Mouse (Mus musculus) right cerebral cortex, adult 18-20 months (tissue): ENCODE measurements around the gene Spaar.

Experiments used
- DNase-seq: peaks from one replicate; pipeline ENCODE4 v3.0.0; 2022; ENCODE audit warnings: mixed read lengths

The Spaar gene

DNA sequence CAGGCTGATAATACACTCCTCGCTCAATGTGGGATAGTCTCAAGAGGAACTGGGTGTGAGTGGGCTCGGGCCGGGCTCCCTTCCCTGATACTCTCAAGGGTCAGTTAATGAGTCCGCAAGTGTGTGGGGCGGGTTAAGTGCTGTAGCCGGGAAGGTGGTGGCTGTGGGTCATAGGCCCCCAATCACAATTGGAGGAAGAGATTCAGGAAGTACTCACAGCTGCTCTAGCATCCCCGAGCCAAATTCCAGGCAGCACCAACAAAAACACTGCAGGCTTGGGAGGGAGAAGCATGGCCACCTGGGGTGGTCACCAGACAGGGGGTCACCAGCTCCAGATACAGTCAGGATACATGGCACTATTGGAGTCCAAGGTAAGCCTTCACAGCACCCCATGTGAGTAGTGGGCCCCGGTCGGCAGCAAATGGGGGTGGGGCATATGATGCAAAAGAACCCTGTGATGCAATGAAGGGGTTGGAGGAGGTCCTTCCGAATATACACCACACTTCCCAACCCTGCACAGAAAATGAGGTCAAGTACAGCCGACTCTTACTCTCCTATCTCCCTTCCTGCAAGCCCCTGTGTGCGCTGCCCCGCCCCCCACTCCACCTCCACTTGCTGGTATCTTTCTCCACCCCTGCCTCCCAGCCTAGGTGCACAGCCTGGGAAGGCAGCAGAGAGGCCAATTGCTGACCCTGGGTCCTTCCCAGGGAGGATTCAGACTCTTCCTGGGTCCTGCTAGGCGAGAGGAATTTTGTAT lies at the start of gene Spaar:
TSS of gene Spaar (plus strand) at position 241 of the 757 bp plus-strand sequence.
- DNase-seq = no peak

DNA sequence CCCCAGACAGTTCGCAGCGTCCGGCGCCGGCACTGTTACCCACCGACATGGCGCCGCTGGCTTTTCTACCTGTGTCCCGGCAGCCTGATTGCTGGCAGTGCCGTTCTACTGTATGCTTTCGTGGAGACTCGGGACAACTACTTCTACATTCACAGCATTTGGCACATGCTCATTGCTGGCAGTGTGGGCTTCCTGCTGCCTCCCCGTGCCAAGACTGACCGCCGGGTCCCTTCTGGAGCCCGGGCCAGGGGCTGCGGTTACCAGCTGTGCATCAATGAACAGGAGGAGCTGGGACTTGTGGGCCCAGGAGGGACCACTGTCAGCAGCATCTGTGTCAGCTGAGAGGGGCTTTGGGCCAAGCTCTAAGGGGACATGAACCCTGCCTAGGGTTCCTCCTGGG lies 39.8 kb upstream of the Spaar start:
- no peak for DNase-seq

DNA sequence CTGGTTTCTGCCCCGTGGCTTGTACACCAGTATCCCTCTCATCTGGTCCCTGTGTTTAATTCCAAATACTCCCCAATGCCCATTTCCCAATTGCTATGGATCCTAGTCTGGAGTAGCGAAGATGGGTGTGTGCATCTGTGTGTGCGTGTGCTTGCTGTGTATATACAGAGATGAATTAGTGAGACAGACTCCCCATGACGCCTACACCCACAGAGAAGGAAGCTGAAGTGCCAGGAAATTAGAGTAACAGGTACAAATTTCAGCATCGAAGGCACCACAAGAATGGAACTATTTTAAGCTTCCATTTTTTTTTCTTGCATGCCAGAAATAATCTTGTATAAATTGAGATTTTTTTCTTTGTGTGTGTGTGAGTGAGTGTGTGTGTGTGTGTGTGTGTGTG lies 38.8 kb upstream of the Spaar start:
- DNase-seq = peak; percentile 27

DNA sequence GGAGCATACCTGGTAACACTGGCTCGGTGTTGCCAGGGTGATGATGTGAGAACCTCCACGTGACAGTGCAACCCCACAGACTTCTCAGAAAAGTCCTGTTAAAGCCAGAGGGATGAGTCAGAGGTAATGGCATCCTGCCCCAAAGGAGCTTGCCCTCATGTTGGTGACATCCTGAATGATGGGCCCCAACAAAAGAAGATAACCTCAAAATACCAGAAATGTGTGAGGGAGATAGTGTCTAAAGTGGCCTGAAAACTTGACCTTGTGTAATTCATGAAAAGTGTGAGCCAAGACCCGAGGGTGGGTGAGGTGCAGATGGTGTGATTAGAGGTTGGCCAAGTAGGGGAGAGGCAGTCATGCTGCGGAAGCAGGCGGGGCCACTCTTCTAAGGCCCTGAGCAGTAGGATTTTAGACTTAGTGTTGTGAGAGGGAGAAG lies 36.0 kb upstream of the Spaar start:
- DNase-seq = no peak

DNA sequence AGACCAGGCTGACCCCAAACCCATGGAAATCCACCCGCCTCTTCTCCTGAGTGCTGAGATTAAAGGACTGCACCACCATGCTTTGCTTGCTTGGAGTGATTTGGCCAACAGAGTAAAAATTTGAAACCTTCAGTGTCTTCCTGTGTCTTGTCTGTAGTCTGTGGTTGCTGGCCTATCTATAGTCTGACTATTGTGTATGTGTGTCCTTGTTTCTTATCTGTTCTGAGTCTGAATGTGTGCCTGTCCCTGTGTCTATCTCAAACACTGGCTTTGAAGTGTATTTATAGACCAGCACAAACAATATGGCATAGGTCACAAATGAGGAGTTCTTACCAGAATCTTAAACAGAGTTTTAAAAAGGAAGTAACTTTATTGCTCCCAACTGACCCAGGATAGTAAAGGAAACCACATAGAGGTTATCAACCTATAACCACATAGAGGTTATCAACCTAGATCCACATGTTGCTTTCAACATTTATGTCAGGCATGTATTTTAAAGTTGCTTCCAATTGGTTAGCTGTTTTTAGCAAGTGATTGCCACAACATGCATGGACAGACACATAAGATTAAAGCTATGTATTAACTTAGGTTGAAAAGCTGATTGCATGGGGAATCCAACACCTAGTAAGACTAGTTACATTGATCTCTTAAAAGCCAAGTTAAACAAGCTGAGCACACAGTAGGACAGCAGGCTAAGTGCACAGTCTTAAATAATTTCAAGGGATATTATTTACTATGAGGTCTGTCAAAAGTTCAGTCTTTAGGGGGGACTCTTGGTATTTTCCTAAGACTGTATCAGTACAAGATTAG lies 35.2 kb upstream of the Spaar start:
- DNase-seq = no peak

DNA sequence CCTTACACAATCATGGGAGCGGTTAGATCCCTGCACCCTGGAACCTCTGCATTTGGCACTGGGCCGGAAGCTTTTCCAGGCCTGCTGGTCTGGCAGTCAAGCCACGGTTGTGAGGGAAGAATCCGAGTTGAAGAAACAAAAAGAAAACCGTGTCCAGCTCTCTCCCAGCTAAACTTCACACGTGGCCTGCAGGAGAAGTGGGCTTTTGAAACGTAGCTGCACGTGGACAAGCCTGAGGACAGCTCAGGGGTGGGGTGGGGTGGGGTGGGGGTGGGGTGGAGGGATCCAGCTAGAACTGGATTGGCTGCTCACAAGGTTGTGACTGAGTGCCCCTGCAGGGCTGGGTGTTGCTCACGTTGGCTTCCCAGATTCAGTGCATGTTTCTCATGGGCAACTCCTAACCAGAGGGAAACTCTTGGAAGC lies 34.6 kb upstream of the Spaar start:
- no peak for DNase-seq

DNA sequence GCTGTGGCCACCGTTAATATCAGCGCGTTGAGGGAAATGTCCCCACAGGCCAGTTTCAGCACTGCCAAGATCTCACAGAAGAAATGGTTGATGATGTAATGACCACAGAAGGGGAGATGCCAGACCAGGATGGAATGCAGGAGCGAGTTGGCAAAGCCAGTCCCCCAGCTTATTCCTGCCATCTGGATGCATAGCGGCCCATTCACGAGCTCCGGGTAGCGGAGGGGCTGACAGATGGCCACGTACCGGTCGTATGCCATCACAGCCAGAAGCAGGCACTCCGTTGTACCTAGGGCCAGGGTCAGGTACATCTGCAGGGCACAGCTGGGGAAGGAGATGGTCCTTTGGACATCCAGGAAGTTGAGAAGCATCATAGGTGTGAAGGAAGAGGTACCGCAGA lies 33.3 kb upstream of the Spaar start:
- DNase-seq = no peak

DNA sequence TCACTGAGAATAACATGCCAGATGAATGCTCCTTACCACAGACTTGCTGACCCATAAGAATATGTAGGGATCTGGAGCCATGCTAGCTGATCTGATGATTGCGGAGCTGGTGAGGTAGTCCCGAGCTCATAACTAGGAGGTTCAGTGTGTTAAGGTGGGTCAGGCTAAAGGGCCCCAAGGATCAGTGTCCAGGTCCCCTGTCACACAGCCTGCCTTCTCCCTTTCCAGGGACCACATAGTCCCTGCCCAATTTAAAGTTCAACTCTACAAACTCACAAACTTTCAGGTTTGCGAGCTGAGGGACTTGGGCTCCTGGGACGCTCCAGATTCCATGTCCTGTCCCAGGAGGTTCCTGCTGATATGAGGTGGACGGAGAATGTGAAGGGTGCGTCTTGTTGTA lies 29.1 kb upstream of the Spaar start, which contains the start of gene Olfr70:
TSS of gene Olfr70 (minus strand) at position 101 of the 400 bp plus-strand sequence.
- no peak for DNase-seq

DNA sequence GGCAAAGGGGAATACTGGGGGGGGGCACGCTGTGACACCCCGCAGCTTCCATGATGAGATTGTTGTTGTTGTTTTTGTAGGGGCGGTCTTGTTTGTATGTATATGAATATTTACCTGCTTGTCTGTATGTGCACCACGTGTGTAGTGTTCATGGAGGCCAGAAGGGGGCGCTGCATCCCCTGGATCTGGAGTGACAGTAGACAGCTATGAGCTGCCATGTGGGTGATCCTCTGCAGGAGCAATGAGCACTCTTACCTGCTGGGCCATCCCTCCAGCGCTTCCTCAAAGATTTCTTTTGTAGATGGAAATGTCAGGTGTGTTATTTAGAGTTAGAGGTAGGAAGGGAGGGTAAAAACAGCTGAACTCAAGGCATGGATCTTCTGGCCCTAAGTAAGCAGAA lies 26.4 kb upstream of the Spaar start:
- DNase-seq = no peak

DNA sequence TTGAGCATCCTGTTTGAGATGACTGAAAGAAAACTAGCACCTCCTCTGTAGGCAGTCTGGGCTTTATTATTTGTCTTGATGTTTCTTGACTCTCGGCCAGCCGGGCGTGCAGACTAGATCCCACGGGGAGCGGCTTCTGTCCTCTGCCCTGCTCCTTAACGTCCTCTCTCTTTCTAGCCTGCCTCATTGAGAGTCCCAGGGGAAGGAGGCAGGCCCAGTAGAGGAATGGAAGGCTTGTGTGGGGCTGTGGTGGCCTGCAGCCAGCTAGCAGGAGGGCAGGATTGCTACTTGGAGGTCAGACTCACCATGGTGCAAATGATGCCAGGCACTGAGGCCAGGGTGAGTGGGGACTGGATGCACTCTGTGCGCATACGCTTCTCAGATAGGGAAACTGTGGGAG lies 26.0 kb upstream of the Spaar start:
- no peak for DNase-seq

DNA sequence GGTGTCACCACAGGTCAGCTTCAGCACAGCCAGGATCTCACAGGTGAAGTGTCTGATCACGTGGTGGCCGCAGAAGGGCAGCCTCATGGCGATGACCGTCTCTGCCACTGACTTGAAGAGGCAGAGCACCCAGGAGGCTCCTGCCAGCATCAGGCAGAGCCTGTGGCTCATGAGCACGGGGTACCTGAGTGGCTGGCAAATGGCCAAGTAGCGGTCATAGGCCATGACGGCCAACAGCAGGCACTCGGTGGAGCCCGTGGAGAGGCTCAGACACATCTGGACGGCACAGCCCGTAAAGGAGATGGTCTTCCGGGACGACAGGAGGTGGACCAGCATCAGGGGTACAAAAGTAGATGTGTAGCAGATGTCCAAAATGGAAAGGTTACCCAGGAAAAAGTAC lies 23.8 kb upstream of the Spaar start:
- no peak for DNase-seq

DNA sequence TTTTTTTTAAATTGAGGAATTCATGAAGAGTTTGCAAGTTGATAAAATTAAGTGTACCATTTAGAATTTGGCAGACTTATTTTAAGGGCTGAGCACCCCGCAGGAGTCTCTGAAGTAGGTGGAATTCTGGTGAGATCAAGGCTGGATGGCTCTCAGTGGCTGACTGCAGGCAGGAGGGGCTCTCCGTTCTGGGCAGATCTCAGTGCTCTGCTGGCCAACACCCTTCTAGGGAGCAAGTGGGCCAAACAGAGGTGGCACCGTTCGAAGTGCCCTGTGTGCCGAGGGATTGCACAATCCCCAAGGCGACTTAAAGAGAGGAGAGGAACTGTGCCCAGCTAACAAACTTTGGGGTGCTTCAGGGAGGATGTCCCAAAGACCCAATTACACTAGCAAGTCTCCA lies 20.0 kb upstream of the Spaar start, which contains the start of gene Olfr71:
TSS of gene Olfr71 (minus strand) at position 387 of the 400 bp plus-strand sequence.
- no peak for DNase-seq

DNA sequence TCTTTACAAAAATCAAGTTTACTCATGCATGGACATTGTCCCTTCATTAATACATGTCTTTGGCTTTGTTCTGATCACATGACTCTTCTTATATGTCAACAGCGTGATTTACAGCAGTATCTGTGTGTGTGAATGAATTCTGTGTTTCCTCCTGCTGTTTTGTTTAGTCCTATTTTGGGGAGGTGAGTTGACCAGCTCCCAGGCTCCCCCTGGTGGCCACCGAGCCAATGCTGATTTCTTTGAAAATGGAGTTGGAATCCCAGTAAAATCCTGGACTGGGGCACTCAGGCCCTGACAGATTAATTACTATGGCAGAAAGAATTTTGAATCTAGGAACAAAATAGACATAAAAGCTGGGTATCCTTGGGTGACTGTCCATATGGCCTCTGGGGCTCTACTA lies 18.0 kb upstream of the Spaar start:
- DNase-seq = peak; percentile 76

DNA sequence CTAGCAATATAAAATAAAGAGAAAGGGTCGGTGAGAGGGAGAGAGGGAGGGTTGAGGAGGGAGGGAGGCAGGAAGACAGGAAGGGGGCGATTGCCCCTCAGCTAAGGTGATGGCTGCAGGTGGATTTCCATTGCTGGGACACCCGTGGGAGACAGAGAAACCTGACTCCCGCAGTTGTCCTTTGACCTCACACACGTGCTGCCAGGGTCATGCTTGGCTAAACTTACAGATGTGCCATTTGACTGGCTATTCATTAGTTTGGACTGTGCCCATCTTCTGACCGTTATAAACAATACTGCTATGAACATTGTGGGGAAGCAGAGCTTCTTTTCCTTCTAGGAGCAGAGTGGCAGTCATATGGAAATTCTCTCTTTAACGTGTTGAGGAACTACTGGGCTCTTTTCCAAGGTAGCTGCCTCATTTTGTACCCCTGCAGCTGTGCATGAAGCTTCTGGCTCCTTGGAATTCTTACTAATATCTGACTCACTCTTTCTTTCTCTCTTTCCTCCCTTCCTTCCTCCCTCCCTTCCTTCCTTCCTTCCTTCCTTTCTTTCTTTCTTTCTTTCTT lies 16.1 kb upstream of the Spaar start:
- DNase-seq = no peak

DNA sequence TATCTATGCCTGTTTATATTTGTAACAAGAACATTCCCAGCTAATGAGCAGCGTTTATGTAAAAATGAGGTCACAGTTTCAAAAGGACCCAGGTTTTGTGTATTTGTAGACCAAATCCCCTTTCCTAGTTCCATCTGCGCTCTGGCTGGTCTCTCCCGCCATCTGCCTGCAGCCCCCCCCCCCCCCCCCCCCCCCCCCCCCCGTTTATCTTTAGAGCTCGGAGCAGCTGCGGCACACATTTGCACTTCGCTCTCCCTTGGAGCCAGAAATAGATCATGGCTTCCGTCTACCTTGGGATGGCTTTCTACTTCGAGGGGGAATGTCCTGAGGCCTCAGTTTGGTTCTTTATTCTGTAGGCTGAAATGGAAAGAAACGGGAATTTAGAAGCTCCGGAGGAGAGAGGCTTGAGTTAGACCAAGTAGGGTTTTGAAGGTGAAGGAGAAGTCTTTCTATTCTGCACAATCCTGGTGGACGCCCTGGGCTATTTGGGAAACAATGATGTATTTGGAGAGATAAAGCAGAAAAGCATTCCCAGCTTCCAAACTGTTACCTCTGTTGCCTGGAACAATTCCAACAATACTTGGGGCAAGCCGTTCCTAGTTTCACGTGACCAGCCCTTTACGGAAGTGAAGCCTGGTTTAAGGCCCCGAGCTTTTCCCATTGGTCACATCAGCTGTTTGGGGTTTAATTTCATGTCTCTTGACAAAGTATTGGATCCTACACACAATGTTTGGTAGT lies 9.2 kb upstream of the Spaar start:
- no peak for DNase-seq

DNA sequence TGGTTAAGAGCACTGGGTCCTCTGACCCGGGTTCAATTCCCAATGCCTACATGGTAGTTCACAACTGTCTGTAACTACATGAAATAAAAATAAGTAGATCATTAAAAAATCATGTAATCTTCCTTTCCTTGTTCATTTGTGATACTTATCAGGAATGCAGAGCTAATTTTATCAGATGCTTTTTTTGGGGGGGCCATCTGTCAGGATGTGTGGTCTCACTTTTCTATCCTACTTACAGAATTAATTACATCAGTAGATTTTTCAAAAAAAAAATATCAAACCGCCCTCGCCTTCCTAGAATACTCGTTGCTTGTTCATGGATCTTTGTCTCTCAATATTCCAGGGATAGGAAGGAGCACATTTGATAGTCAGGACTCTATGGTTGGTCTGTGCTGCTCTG lies 7.6 kb upstream of the Spaar start:
- no peak for DNase-seq

DNA sequence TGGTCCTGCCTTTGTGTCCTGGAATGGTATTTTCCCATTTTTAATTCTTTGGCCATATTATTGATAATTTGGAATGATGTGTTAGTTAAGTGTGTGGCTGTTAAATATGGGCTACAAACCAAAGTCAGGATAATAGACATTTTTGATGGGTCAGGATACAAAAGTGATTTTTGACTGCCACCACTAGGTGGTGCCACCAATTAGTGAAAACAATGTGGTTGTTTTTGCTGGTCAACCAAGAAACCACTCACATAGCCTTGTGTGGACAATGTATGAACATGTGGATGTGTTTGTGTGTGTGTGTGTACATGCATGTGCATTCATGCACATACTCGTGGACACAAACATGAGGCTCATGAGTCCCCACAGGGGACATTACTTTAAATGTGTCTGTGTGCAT lies 5.1 kb upstream of the Spaar start:
- DNase-seq = no peak

DNA sequence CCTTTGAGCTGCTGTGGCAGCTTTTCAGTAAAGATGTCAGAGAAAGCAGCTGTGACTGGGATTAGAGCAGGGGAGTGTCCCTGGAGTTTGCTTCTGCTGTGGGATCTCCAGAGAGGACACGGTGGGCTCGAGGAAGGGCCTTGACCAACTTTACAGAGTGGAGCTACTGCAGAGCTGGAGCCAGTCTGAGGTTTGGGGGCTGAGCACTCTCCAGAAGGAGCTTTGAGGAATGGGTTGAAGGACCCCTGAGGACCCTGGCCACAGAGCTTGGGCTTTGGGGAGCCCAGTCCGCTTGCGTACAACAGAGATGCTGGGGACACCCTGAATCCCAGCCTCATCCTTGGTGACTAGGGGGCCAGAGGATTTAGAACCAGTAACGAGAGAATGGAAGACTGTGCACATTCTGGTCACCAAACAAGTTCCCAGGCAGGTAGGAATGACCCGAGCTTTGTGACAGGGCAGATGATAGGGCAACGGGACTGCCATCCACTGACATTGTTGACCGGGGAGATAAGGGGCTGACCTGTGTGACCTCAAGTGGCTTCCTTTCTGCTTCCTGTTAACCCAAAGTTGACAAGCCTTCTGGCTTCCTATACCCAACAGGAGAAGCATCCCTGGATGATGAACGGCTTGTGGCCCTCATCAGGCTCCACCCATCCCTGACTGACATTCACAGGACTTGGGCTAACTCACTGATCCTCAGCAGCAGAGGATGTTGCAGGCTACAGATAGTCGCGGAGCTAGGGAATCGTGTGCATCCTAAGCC lies 3.4 kb upstream of the Spaar start:
- DNase-seq = no peak

DNA sequence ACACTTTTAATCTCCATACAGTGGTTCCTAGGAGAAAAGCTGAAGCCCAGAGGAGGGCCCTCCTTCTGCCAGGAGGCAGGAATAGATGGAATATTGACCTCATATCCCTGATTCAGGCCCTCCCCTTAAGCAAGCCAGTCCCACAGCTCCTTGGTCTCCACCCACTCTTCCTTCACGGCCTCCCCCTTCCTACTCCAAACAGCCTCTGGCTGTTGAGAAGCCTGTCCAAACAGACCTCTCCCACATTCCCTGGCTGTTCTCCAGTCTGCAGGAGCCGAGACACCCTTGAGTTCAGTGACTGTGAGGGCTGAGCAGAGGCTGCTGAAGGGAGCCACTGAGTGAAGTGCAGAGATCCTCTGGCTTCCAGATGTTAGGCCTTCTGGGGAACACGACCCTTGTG lies 2.8 kb upstream of the Spaar start, which contains the start of gene Hrct1:
TSS of gene Hrct1 (plus strand) at position 194 of the 400 bp plus-strand sequence.
- peak; percentile 39 for DNase-seq

DNA sequence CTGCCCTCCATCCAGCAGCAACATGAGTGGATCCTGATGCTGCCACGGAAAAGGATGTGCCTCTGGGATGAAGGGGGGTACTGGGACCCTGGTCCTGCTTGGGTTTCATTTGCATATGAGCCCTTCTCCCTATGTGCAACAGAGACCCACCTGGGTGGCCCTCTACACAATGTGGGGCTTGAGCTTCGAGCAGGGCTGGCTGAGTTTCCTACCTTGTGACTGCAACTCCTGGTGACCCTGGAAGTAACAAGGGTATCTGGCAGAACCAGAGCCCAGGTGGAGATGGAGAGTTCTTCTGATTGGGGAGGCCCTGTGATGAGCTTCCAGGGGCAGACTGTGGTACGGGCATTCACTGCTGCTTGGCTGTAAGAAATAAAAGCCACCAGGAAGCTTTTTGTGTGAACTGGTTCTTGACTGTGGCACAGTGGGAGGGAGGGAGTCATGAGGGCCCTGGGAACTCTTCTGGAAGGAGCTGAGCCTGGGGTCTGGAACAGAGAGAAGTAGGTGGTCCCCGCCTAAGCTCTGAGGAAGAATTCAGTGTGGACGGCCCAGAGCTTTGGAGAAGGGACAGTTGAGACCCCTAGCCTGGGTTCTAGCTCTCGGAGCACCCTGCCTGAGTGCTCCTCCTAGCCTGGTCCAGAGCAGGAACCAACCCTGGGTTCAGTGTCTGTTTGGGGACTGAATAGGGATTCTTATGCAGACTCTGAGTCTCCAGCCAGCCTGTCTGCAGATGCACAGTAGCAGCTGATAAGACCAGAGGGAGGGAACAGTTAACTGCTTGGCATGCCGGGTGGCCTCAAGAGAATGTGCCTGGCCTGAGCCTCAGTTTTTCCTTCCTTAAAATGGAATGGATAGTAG lies 1.9 kb upstream of the Spaar start:
- DNase-seq = no peak

DNA sequence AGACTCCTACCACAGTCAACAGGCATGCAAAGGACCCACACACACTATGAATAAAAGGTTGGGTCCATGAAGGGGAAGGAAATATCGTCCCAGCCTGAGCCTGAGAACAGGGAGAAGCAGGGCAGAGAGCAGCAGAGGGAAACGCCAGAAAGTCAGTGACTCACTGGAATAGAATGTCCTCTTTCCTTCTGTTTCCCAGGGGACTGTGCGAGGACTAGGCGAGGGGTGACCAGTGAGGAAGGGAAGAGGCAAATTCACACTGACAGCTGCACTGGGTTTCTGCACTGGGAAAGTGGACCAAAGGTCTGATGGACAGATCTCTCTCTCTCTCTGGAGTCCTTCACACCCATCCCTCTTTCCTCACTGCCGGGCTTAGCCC lies 1.3 kb upstream of the Spaar start:
- no peak for DNase-seq
